20 mouse cellular contexts compared by ENCODE assay signal in genomic region chr4:117049485-117049884, GRCm38 (mm10). TPM values are rescaled to one million over a fixed set of nuclear protein-coding genes. Genes with fewer than 3 reads are reported as not detected.
DNase-seq lines count a peak whose midpoint lies in the region; ATAC-seq and TF ChIP-seq lines count a peak whose summit lies in the region.
"Had no signal": no experiment of that assay in that cellular context is flagged by ENCODE, and none has a peak within 500 bp of the region (broad histone marks: within the 10 kb centered on the region; RNA-seq: fewer than 3 reads in every experiment).

No protein-coding gene starts in this region.

- TF ChIP-seq POLR2A in liver, adult 2 months (IDR thresholded peaks at IDR 0.05; ENCODE audit: extremely low read depth, insufficient read depth, low read length) = no peak

- no peak for ATAC-seq in heart, embryonic 12.5 days (ENCODE audit: insufficient number of reproducible peaks, low FRiP score)
- no peak for ATAC-seq in heart, embryonic 16.5 days (replicated peaks; ENCODE audit: extremely low read depth, insufficient read depth, low FRiP score)
- ATAC-seq: forebrain, embryonic 13.5 days; forebrain, embryonic 16.5 days; hindbrain, postnatal 0 days; inflammation-experienced regulatory T-cells, adult 6 months; intestine, embryonic 16.5 days; Patski had no signal

- H3K27ac ChIP-seq in heart, embryonic 12.5 days (ENCODE audit: poor library complexity, severe bottlenecking) = no peak overlapping the region
- 0 out of 2 replicates have a peak overlapping the region, but pooled peaks have one; percentile 23 for H3K27ac ChIP-seq in heart, embryonic 16.5 days (ENCODE audit: low read length)
- H3K27ac ChIP-seq in heart, embryonic 10.5 days = no peak overlapping the region
- H3K27ac ChIP-seq in liver, adult 2 months (replicated peaks; ENCODE audit: insufficient read depth, low read depth, low read length) = peak overlapping the region; percentile 41
- H3K27ac ChIP-seq: forebrain, embryonic 10.5 days; forebrain, embryonic 13.5 days; hindbrain, embryonic 14.5 days; hindbrain, postnatal 0 days had no signal

- no peaks in the 10 kb centered on the region for H3K4me1 ChIP-seq in heart, embryonic 12.5 days (replicated peaks)
- no peaks in the 10 kb centered on the region; the same call in 1 of the 2 replicates for H3K4me1 ChIP-seq in heart, embryonic 16.5 days (ENCODE audit: control insufficient read depth, insufficient read depth, low read length)
- no peaks in the 10 kb centered on the region for H3K4me1 ChIP-seq in heart, embryonic 10.5 days
- H3K4me1 ChIP-seq in liver, adult 2 months (ENCODE audit: control insufficient read depth, insufficient read depth, low read length) = peaks cover 11% of the 10 kb centered on the region
- H3K4me1 ChIP-seq: forebrain, embryonic 10.5 days; forebrain, embryonic 13.5 days had no signal

- 97% methylated on average over 1 of the region's 1 CpGs for WGBS in heart, embryonic 12.5 days
- 88% methylated on average over 1 of the region's 1 CpGs for WGBS in heart, embryonic 16.5 days
- 94% methylated on average over 1 of the region's 1 CpGs for WGBS in heart, embryonic 10.5 days
- 97% methylated on average over 1 of the region's 1 CpGs for WGBS in liver, adult 2 months

- peak; percentile 87 for DNase-seq in heart, adult 11 months
- DNase-seq in heart, embryonic 10.5 days (ENCODE audit: low spot score) = no peak
- DNase-seq in liver, adult 2 months (ENCODE audit: extremely low read depth, low read depth, low spot score) = peak; percentile 22
- no peak for DNase-seq in liver
- DNase-seq: B cell, adult 2 months; cerebellum, adult 18-20 months; cerebellum, adult 9-10 months; cerebellum, postnatal 14 days had no signal

- H3K36me3 ChIP-seq in heart, embryonic 12.5 days = peaks cover 40% of the 10 kb centered on the region
- 0 out of 2 replicates have a peak, but pooled peaks cover 2% of the 10 kb centered on the region for H3K36me3 ChIP-seq in heart, embryonic 16.5 days (ENCODE audit: control insufficient read depth, insufficient read depth)
- H3K36me3 ChIP-seq in heart, embryonic 10.5 days = peaks cover 54% of the 10 kb centered on the region
- H3K36me3 ChIP-seq in liver, adult 2 months (ENCODE audit: control insufficient read depth, insufficient read depth, low read length) = peaks cover 6% of the 10 kb centered on the region; the same call in 1 of the 2 replicates

- no peak overlapping the region for H3K4me3 ChIP-seq in heart, embryonic 12.5 days
- H3K4me3 ChIP-seq in heart, embryonic 16.5 days (ENCODE audit: low read length) = no peak overlapping the region
- no peak overlapping the region for H3K4me3 ChIP-seq in heart, embryonic 10.5 days
- no peak overlapping the region for H3K4me3 ChIP-seq in liver, adult 2 months (ENCODE audit: insufficient read depth, low read depth, low read length)
- H3K4me3 ChIP-seq: forebrain, embryonic 10.5 days; forebrain, embryonic 13.5 days had no signal

- no peaks in the 10 kb centered on the region for H3K27me3 ChIP-seq in heart, embryonic 12.5 days (replicated peaks)
- H3K27me3 ChIP-seq in heart, embryonic 16.5 days (ENCODE audit: control insufficient read depth, insufficient read depth, low read length) = no peaks in the 10 kb centered on the region
- H3K27me3 ChIP-seq in heart, embryonic 10.5 days (ENCODE audit: insufficient read depth, poor library complexity, severe bottlenecking) = no peaks in the 10 kb centered on the region
- no peaks in the 10 kb centered on the region for H3K27me3 ChIP-seq in liver, adult 2 months (ENCODE audit: control insufficient read depth, insufficient read depth, low read length)
- H3K27me3 ChIP-seq: CH12.LX; forebrain, embryonic 13.5 days; Patski had no signal

- no peak for TF ChIP-seq CTCF in liver, adult 2 months (IDR thresholded peaks at IDR 0.05; ENCODE audit: low read depth, low read length)

- no peaks in the 10 kb centered on the region for H3K9me3 ChIP-seq in heart, embryonic 12.5 days (replicated peaks)
- no peaks in the 10 kb centered on the region for H3K9me3 ChIP-seq in heart, embryonic 16.5 days (replicated peaks; ENCODE audit: control insufficient read depth, low read length)
- H3K9me3 ChIP-seq in heart, embryonic 10.5 days = no peaks in the 10 kb centered on the region
- H3K9me3 ChIP-seq: forebrain, embryonic 10.5 days; forebrain, embryonic 13.5 days; G1E had no signal

- H3K9ac ChIP-seq in heart, embryonic 12.5 days = no peak overlapping the region
- H3K9ac ChIP-seq in heart, embryonic 16.5 days (ENCODE audit: low read length) = no peak overlapping the region
- H3K9ac ChIP-seq in liver, adult 2 months (ENCODE audit: low read depth, low read length) = no peak overlapping the region
- H3K9ac ChIP-seq: forebrain, embryonic 13.5 days; hindbrain, embryonic 14.5 days had no signal

- H3K4me2 ChIP-seq in heart, embryonic 12.5 days = no peak overlapping the region
- no peak overlapping the region for H3K4me2 ChIP-seq in heart, embryonic 16.5 days (ENCODE audit: low read depth, low read length)
- H3K4me2 ChIP-seq: forebrain, embryonic 13.5 days; hindbrain, embryonic 14.5 days had no signal

- no peaks in the 10 kb centered on the region; the same call in 1 of the 2 replicates for H3K79me2 ChIP-seq in liver, adult 2 months (ENCODE audit: control insufficient read depth, insufficient read depth, low read length)

RNA-seq across cellular contexts. Expression of gene Eif2b3, which starts 30.3 kb away (rescaled TPM):
- polyA plus RNA-seq in heart, embryonic 12.5 days (2016; fragmentation: Nextera tagmentation; extraction: Ambion mirVana) = 25.2 and 29.2 TPM in 2 replicates
- polyA plus RNA-seq in heart, embryonic 16.5 days (2015; fragmentation: Nextera tagmentation; extraction: Ambion mirVana) = 23.6 and 23.8 TPM in 2 replicates
- polyA plus RNA-seq in heart, embryonic 10.5 days (2016; fragmentation: Nextera tagmentation; extraction: Ambion mirVana) = 40.6 and 54.8 TPM in 2 replicates
- total RNA-seq in liver, adult 2 months (2014; rRNA removed) = 8.0 and 9.5 TPM in 2 replicates
- polyA plus RNA-seq in liver, adult 2 months (2012; rRNA removed) = 3.9 and 4.5 TPM in 2 replicates

RNA-seq across cellular contexts. Expression of gene Ptch2, which starts 46.4 kb away (rescaled TPM):
- polyA plus RNA-seq in heart, embryonic 12.5 days (2016; fragmentation: Nextera tagmentation; extraction: Ambion mirVana) = 2.6 and 2.7 TPM in 2 replicates
- 2.0 and 2.1 TPM in 2 replicates for polyA plus RNA-seq in heart, embryonic 16.5 days (2015; fragmentation: Nextera tagmentation; extraction: Ambion mirVana)
- 2.9 and 3.5 TPM in 2 replicates for polyA plus RNA-seq in heart, embryonic 10.5 days (2016; fragmentation: Nextera tagmentation; extraction: Ambion mirVana)
- total RNA-seq in liver, adult 2 months (2014; rRNA removed) = 0.18 and 0.34 TPM in 2 replicates
- polyA plus RNA-seq in liver, adult 2 months (2012; rRNA removed) = 1.0 and 1.4 TPM in 2 replicates
- polyA plus RNA-seq: G1E had no signal

RNA-seq across cellular contexts. Expression of gene Hectd3, which starts 54.4 kb away (rescaled TPM):
- polyA plus RNA-seq in heart, embryonic 12.5 days (2016; fragmentation: Nextera tagmentation; extraction: Ambion mirVana) = 6.8 and 8.0 TPM in 2 replicates
- polyA plus RNA-seq in heart, embryonic 16.5 days (2015; fragmentation: Nextera tagmentation; extraction: Ambion mirVana) = 6.6 and 7.0 TPM in 2 replicates
- polyA plus RNA-seq in heart, embryonic 10.5 days (2016; fragmentation: Nextera tagmentation; extraction: Ambion mirVana) = 6.6 and 8.3 TPM in 2 replicates
- total RNA-seq in liver, adult 2 months (2014; rRNA removed) = 22.6 and 23.7 TPM in 2 replicates
- polyA plus RNA-seq in liver, adult 2 months (2012; rRNA removed) = 57.6 and 83.2 TPM in 2 replicates

RNA-seq across cellular contexts. Expression of gene Urod, which starts 55.3 kb away (rescaled TPM):
- polyA plus RNA-seq in heart, embryonic 12.5 days (2016; fragmentation: Nextera tagmentation; extraction: Ambion mirVana) = 90.9 and 92.2 TPM in 2 replicates
- polyA plus RNA-seq in heart, embryonic 16.5 days (2015; fragmentation: Nextera tagmentation; extraction: Ambion mirVana) = 97.1 and 101 TPM in 2 replicates
- polyA plus RNA-seq in heart, embryonic 10.5 days (2016; fragmentation: Nextera tagmentation; extraction: Ambion mirVana) = 128 and 133 TPM in 2 replicates
- total RNA-seq in liver, adult 2 months (2014; rRNA removed) = 87.9 and 97.6 TPM in 2 replicates
- 89.0 and 104 TPM in 2 replicates for polyA plus RNA-seq in liver, adult 2 months (2012; rRNA removed)

Comparison
In these comparisons a context has a peak if more than half of its experiments do, and no peak if none do; other contexts are left out.
1. DNase-seq: peak in heart, adult 11 months (single experiment) and liver, adult 2 months (single experiment); none in heart, embryonic 10.5 days (single experiment) and liver (single experiment).
2. H3K27ac ChIP-seq: peak in heart, embryonic 16.5 days (single experiment) and liver, adult 2 months (single experiment); none in heart, embryonic 12.5 days (single experiment) and heart, embryonic 10.5 days (single experiment).